Mouse (Mus musculus): Measurements from ENCODE around the gene Cux1.

Cux1 gene

DNA sequence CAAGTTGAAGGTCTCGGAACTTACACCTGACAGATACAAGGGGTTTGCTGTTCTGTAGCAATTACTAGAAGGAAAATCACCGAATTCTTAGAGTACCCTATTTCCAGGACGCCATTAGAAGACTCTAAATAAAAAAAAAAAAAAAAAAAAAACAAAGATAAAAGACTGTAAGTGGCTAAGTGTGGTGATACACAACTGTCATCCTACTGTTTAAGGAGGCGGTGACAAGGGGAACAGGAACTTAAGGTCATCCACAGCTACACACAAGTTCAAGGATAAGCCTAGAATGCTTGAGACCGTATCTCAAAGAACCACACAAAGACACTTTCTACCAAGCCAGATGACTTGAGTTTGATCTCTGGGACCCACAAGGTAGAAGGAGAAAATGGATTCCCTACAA lies 56.7 kb downstream of the Cux1 start:
- no peak for DNase-seq (ENCODE audit: low read depth, low spot score)

GRCm38 (mm10) chr5:136507629-136508028 lies 59.7 kb downstream of the Cux1 start:
- DNase-seq (ENCODE audit: low read depth, low spot score), result no peak

DNA sequence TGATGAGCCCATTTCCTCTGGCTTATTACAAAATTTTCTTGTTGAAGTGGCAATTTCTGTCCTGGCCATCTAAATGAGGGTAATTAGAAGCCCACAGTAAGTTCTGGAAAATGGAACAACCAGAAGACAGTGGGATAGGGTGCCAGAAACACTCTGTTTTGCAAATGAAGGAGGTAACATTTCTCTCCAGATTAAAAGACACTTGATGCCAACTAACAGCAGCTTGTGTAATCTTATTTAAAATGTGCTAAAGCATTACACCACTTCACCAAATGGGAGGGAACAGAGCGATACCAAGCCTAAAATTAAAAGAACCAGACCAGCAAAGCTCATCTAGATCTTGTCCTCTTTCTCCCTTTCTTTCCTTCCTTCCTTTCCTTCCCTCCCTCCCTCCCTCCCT lies 61.0 kb downstream of the Cux1 start:
- no peak for DNase-seq (ENCODE audit: low read depth, low spot score)

DNA sequence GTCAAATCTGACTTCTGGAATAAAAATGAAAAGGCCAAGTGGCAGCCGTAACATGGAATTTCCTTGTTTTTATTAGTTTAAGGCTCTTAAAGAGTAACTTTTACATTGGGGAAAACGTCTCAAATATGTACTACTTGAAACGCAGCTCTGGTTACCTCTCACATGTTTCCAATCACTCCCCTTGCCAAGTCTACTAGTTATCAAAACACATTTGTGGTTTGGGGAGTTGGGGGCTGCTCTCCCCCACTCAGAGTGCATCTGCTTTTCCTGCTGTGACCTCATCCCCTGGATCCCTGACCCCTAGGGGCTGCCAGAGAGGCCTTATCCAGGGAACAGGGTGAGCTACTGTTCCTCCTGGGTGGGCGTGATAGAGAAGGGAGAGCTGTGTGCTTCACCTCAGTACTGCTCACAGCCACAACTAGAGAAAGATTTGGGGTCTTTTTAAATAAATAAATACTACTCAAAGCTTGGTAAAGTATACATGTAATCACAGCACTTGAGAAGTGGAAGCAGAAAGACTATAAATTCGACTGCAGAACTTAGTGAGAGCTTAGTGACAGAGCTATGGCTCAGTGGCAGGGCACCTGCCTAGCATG lies 64.7 kb downstream of the Cux1 start:
- no peak for DNase-seq (ENCODE audit: low read depth, low spot score)

GRCm38 (mm10) chr5:136500307-136500871 lies 66.9 kb downstream of the Cux1 start:
- DNase-seq (ENCODE audit: low read depth, low spot score), result no peak

DNA sequence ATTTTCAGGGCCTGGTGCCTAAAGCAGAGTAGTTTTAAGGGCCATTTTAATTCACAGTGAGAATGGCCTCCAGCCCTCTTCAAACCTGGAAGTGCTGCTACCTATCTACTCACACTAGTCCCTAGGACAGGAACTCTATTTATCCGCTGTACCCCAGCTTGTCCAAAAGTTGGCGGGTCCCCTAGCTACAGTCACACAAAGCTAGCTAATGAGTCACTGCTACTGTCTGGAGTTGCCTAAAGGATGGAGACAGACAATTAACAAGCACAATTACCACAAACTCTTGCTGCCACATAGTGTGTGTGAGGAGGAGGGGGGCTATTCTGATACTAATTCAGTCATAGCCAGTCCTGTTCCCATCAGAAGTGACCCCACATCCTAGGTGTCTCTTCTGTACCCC lies 68.0 kb downstream of the Cux1 start:
- DNase-seq (ENCODE audit: low read depth, low spot score), result no peak

GRCm38 (mm10) chr5:136498741-136499140 lies 68.5 kb downstream of the Cux1 start:
- DNase-seq (ENCODE audit: low read depth, low spot score), result no peak

DNA sequence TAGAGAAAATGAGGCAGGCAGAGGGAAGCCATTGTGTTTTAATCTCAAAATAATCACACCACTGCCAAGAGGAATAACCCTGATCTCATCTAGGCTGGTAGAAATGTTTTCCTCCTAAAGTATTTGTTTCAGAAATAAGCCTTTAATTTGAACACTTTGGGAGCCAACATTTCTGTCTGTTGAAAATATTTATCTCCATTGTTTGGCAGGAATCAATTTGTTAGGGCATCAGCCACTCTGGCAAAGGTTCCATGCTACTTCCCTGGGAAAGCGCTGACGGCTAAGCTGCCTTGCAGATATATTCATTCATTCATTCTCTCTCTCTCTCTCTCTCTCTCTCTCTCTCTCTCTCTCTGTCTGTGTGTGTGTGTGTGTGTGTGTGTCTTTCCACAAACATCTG lies 70.0 kb downstream of the Cux1 start:
- DNase-seq (ENCODE audit: low read depth, low spot score), result no peak

GRCm38 (mm10) chr5:136495581-136495980 lies 71.7 kb downstream of the Cux1 start:
- no peak for DNase-seq (ENCODE audit: low read depth, low spot score)

DNA sequence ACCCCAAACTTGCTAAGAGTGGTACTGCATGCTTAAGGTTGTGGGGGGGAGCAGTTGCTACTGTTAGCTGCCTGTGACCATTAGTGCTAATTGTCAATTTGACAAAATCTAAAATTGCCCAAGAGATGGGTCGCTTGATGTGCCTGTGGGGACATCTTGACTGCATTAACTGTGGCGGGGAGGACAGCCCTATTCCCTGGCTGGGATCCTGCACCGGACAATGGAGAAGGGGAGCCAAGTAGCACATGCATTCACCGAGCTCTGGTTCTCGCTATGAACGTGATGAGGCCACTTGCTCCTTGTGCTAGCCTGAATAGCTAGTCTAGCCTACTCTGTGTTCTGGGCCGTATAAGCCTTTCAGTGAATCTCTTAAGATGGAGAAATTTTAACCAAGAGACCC lies 72.4 kb downstream of the Cux1 start:
- no peak for DNase-seq (ENCODE audit: low read depth, low spot score)

GRCm38 (mm10) chr5:136494288-136494687 lies 73.0 kb downstream of the Cux1 start:
- DNase-seq (ENCODE audit: low read depth, low spot score), result no peak

DNA sequence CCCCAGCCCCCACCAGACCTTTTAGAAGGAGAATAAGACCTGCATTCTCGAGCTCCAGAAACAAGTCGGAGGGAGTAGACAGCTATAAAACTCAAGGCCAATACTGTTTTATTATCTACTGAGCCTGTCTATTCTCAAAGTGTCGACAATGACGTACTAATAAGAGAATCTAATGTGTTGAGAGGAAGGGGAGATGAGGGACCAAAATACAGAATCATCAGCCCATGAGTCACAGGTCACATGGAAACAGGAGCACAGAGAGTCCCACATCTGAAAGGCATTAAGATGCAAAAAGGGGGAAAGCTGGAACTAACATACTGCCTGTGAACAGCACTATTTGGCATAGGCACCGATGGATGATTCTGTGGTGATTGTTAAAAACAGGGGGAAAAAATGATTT lies 77.8 kb downstream of the Cux1 start:
- DNase-seq (ENCODE audit: low read depth, low spot score), result no peak

- DNase-seq (ENCODE audit: low read depth, low spot score), result no peak
Observed at GRCm38 (mm10) chr5:136488721-136489120, 78.6 kb downstream of the Cux1 start.

DNA sequence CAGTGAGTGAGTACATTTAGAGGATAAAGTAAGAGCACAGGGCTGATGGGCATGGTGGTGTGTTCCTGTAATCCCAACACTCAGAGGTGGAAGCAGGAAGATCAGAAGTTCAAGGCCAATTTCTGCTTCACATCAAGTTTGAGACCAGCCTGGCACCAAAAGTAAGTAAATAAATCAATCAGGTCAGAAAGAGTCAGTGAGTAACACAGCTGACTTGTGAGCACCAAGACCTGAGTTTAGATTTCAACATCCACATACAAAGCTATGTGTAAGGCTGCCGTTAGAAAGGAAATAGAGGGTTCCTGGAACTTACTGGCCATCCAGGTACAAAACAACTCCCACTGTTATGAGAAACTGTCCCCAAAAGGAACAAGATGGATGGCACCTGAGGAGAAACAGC lies 79.1 kb downstream of the Cux1 start:
- no peak for DNase-seq (ENCODE audit: low read depth, low spot score)

DNA sequence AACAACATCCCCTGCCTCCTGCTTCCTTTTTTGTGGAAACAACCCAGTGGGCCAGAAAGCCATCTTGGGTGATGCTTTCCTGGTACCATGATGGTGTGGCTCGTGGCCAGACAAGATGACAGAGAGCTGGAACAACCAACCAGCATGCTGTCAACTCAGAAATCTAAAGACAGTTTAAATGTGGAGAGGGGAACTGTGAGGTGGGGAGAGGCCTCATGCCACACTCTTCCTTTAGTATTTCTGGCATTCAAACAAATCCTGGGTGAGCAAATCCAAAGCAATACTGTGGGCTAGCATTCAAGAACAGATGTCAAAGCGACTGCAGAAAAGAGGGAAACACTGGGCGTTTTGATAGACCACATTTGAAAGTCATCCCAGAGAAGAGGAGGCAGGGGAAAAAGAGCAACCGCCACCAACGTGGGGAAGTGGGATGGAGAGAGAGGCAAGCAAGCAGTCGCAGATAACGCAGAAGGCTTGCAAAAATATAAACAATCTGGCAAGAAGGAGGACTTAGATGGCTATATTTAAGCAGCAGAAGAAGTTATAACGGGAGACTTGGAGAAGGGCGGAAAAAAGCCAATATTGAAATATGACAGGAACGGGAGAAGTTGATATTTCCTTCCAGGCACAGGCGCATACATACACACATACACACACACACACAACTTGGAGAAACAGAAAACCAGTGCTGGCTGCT lies 79.7 kb downstream of the Cux1 start:
- DNase-seq (ENCODE audit: low read depth, low spot score), result no peak

- DNase-seq (ENCODE audit: low read depth, low spot score), result no peak
Observed at GRCm38 (mm10) chr5:136486401-136486800, 80.9 kb downstream of the Cux1 start.

GRCm38 (mm10) chr5:136485397-136485796 lies 81.9 kb downstream of the Cux1 start:
- DNase-seq (ENCODE audit: low read depth, low spot score), result no peak

- no peak for DNase-seq (ENCODE audit: low read depth, low spot score)
Observed at GRCm38 (mm10) chr5:136482434-136482833, 84.9 kb downstream of the Cux1 start.

GRCm38 (mm10) chr5:136480541-136480940 lies 86.7 kb downstream of the Cux1 start:
- DNase-seq (ENCODE audit: low read depth, low spot score), result no peak

DNA sequence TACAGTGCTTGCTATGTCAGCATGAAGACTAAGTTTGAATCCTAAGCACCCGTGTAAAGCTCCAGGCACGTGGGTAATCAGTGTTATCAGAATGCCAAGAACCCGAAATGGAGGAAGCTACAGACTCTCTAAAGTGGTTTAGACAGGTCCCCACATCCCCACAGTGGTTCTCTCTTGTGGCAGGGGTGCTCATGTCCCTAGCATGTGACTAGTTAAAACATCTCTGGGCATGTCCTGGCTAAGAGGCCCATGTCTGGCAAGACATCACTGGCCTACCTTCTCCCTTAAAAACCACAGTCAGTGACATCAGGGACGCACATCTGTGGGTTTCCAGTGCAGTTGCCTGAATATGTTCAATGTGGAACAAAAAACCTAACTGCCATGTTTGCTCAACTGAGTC lies 87.5 kb downstream of the Cux1 start:
- DNase-seq (ENCODE audit: low read depth, low spot score), result no peak

GRCm38 (mm10) chr5:136479024-136479763 lies 88.1 kb downstream of the Cux1 start:
- no peak for DNase-seq (ENCODE audit: low read depth, low spot score)

GRCm38 (mm10) chr5:136476272-136476671 lies 91.0 kb downstream of the Cux1 start:
- DNase-seq (ENCODE audit: low read depth, low spot score), result no peak

- no peak for DNase-seq (ENCODE audit: low read depth, low spot score)
Observed at GRCm38 (mm10) chr5:136475161-136475560, 92.1 kb downstream of the Cux1 start.

Data from WW6 (cell line).